Mouse (Mus musculus) testis, adult 2 months (tissue): ENCODE results near the gene Plekha3.

ENCODE experiments used
- CTCF ChIP-seq: fragments of 200-500 bp; IDR thresholded peaks from 2 replicates; pipeline ENCODE4 v1.5.1; 2012; ENCODE audit warnings: low read depth, mild to moderate bottlenecking, inconsistent platforms, low read length, moderate library complexity; ENCODE audit not compliant: control insufficient read depth, insufficient read depth, insufficient replicate concordance
- POLR2A ChIP-seq: fragments of 200-500 bp; IDR thresholded peaks from 2 replicates; pipeline ENCODE4 v1.6.1; 2012; ENCODE audit warnings: low read depth, mild to moderate bottlenecking, inconsistent platforms, low read length, moderate library complexity; ENCODE audit not compliant: control insufficient read depth

- TF ChIP-seq CTCF (no peak), POLR2A (no peak)
Observed at GRCm38 (mm10) chr2:76705655-76706054, 30.6 kb downstream of the Plekha3 start.
